Mouse (Mus musculus) MEL-GATA-1-ER (cell line): ENCODE results near the gene Dnm3.

ENCODE experiments used
- DNase-seq: peaks from one replicate; pipeline ENCODE4 v3.0.0-alpha.2; 2012; ENCODE audit warnings: low read depth; ENCODE audit errors: extremely low read depth

Gene Dnm3

GRCm38 (mm10) chr1:162477246-162478209 is at the start of gene Dnm3:
TSS of gene Dnm3 (minus strand) at chr1:162478034.
- DNase-seq, result no peak

GRCm38 (mm10) chr1:162515116-162515515 is 37.3 kb upstream of the Dnm3 start:
- no peak for DNase-seq

- DNase-seq, result no peak
These were observed 32.2 kb upstream of the Dnm3 start for GRCm38 (mm10) chr1:162510013-162510356.

- peak; percentile 36 for DNase-seq
These were observed 31.6 kb upstream of the Dnm3 start for GRCm38 (mm10) chr1:162509329-162510012.

GRCm38 (mm10) chr1:162508211-162509005 is 30.6 kb upstream of the Dnm3 start:
- DNase-seq, result no peak

GRCm38 (mm10) chr1:162506516-162506915 is 28.7 kb upstream of the Dnm3 start:
- no peak for DNase-seq

GRCm38 (mm10) chr1:162505649-162506048 is 27.8 kb upstream of the Dnm3 start:
- peak; percentile 46 for DNase-seq

GRCm38 (mm10) chr1:162476531-162477080 is 1.2 kb downstream of the Dnm3 start:
- no peak for DNase-seq

- no peak for DNase-seq
These were observed 4.9 kb downstream of the Dnm3 start for GRCm38 (mm10) chr1:162472949-162473348.

GRCm38 (mm10) chr1:162471089-162471488 is 6.7 kb downstream of the Dnm3 start:
- DNase-seq, result no peak

- no peak for DNase-seq
These were observed 8.0 kb downstream of the Dnm3 start for GRCm38 (mm10) chr1:162469752-162470280.

- DNase-seq, result no peak
These were observed 14.2 kb downstream of the Dnm3 start for GRCm38 (mm10) chr1:162463676-162464075.

GRCm38 (mm10) chr1:162458711-162459110 is 19.1 kb downstream of the Dnm3 start:
- no peak for DNase-seq

- DNase-seq, result no peak
These were observed 21.0 kb downstream of the Dnm3 start for GRCm38 (mm10) chr1:162456861-162457260.

GRCm38 (mm10) chr1:162456406-162456805 is 21.4 kb downstream of the Dnm3 start:
- no peak for DNase-seq

- no peak for DNase-seq
These were observed 24.3 kb downstream of the Dnm3 start for GRCm38 (mm10) chr1:162453578-162453977.

- no peak for DNase-seq
These were observed 24.8 kb downstream of the Dnm3 start for GRCm38 (mm10) chr1:162453030-162453429.

- no peak for DNase-seq
These were observed 28.5 kb downstream of the Dnm3 start for GRCm38 (mm10) chr1:162449161-162449909.

GRCm38 (mm10) chr1:162444805-162445204 is 33.0 kb downstream of the Dnm3 start:
- no peak for DNase-seq

GRCm38 (mm10) chr1:162439576-162439975 is 38.3 kb downstream of the Dnm3 start:
- no peak for DNase-seq
